Mouse (Mus musculus) embryonic facial prominence, embryonic 11.5 days (tissue): Measurements from ENCODE around the gene Olfr1388. TPM values are rescaled to one million over a fixed set of nuclear protein-coding genes. Genes with fewer than 3 reads are reported as not detected.
A peak's percentile ranks its signal among the peaks of the same experiment; 100 is the strongest.
"Not testable (repeated sequence)": the region's sequence is repeated elsewhere in the genome, so short reads cannot be mapped to it uniquely, and the experiment has no call there.

Source experiments
- ATAC-seq: fragments of 200-750 bp; cut with Nextera tagmentation; replicated peaks from 2 replicates; pipeline ENCODE4 v1.8.0; 2017; ENCODE audit warnings: low read depth; ENCODE audit not compliant: insufficient number of reproducible peaks, low FRiP score, low TSS enrichment
- DNase-seq: peaks from one replicate; pipeline ENCODE4 v3.0.0-alpha.2; 2015; ENCODE audit warnings: low spot score
- H3K27ac ChIP-seq: fragments of 300-500 bp; sonication (generic); replicated peaks from 2 replicates; pipeline ENCODE4 v1.5.1; 2014; ENCODE audit warnings: mild to moderate bottlenecking, low read depth, low read length, control low read depth
- H3K27me3 ChIP-seq: fragments of 300-500 bp; sonication (generic); 2 replicates; pipeline ENCODE4 v1.6.1; 2014; ENCODE audit warnings: mild to moderate bottlenecking, low read length, moderate library complexity, mixed read lengths; ENCODE audit not compliant: control insufficient read depth, insufficient read depth
- H3K36me3 ChIP-seq: fragments of 300-500 bp; sonication (generic); replicated peaks from 2 replicates; pipeline ENCODE4 v1.6.1; 2014; ENCODE audit warnings: low read depth, mild to moderate bottlenecking, low read length, moderate library complexity, mixed read lengths; ENCODE audit not compliant: control insufficient read depth, insufficient read depth
- H3K4me1 ChIP-seq: fragments of 300-500 bp; sonication (generic); 2 replicates; pipeline ENCODE4 v1.6.1; 2014; ENCODE audit warnings: low read length, mixed read lengths; ENCODE audit not compliant: control insufficient read depth, insufficient read depth
- H3K4me2 ChIP-seq: fragments of 300-500 bp; sonication (generic); 2 replicates; pipeline ENCODE4 v1.6.1; 2014; ENCODE audit warnings: low read depth, mild to moderate bottlenecking, control low read depth, low read length, moderate library complexity
- H3K4me3 ChIP-seq: fragments of 300-500 bp; sonication (generic); 2 replicates; pipeline ENCODE4 v1.5.1; 2014; ENCODE audit warnings: low read depth, low read length, control low read depth
- H3K9ac ChIP-seq: fragments of 300-500 bp; sonication (generic); replicated peaks from 2 replicates; pipeline ENCODE4 v1.6.1; 2014; ENCODE audit warnings: mild to moderate bottlenecking, control low read depth, low read length
- H3K9me3 ChIP-seq: fragments of 300-500 bp; sonication (generic); replicated peaks from 2 replicates; pipeline ENCODE4 v1.6.1; 2016; ENCODE audit warnings: mild to moderate bottlenecking, low read length, inconsistent platforms, mixed read lengths; ENCODE audit not compliant: control insufficient read depth
- WGBS: fragments of 180-500 bp; shearing (Covaris S2); extraction: QIAGEN DNeasy Blood & Tissue Kit; methylation state at CpG from one replicate; pipeline ENCODE4 v1.1.7; 2014; 5-methylcytosine and 5-hydroxymethylcytosine counted together
- polyA plus RNA-seq: library from polyadenylated mRNA; unstranded; fragments of >200 nt; fragmentation: Nextera tagmentation; extraction: Ambion mirVana; gene quantifications from 2 replicates; pipeline ENCODE4 v1.2.1, GENCODE M21; 2014

Gene Olfr1388
- 0.22 and 0.38 TPM in 2 replicates for polyA plus RNA-seq

GRCm38 (mm10) chr11:49436411-49436810, at the start of gene Olfr1388:
TSS of gene Olfr1388 (plus strand) at chr11:49436624.
- Histone ChIP-seq H3K4me1 (no peaks in the 10 kb centered on the region), H3K27me3 (no peaks in the 10 kb centered on the region), H3K9me3 (no peaks in the 10 kb centered on the region), H3K4me3 (no peak within 1 kb of the TSS), H3K9ac (no peak within 1 kb of the TSS), H3K4me2 (no peak within 1 kb of the TSS), H3K36me3 (no peaks in the 10 kb centered on the region), H3K27ac (no peak within 1 kb of the TSS)
- WGBS = 79% methylated on average over 3 of the region's 3 CpGs
- ATAC-seq (no peak), DNase-seq (no peak)

- WGBS = 78% methylated on average over 1 of the region's 1 CpGs
- not testable (repeated sequence) for H3K27ac ChIP-seq, H3K4me2 ChIP-seq, H3K36me3 ChIP-seq, DNase-seq, H3K4me1 ChIP-seq, H3K27me3 ChIP-seq, H3K9ac ChIP-seq, H3K4me3 ChIP-seq, ATAC-seq, H3K9me3 ChIP-seq
Measured at GRCm38 (mm10) chr11:49392707-49393106, 43.7 kb upstream of the Olfr1388 start.

- Histone ChIP-seq H3K9ac (no peak overlapping the region), H3K36me3 (no peaks in the 10 kb centered on the region), H3K9me3 (no peaks in the 10 kb centered on the region), H3K4me3 (no peak overlapping the region), H3K4me1 (no peaks in the 10 kb centered on the region), H3K27me3 (no peaks in the 10 kb centered on the region), H3K4me2 (no peak overlapping the region), H3K27ac (no peak overlapping the region)
- no peak for DNase-seq
- 79% methylated on average over 3 of the region's 3 CpGs for WGBS
- no peak for ATAC-seq
Measured at GRCm38 (mm10) chr11:49406784-49407183, 29.6 kb upstream of the Olfr1388 start.

GRCm38 (mm10) chr11:49410540-49410939, 25.9 kb upstream of the Olfr1388 start:
- 26% methylated on average over 1 of the region's 1 CpGs for WGBS
- Histone ChIP-seq H3K9ac (no peak overlapping the region), H3K4me3 (no peak overlapping the region), H3K9me3 (no peaks in the 10 kb centered on the region), H3K4me1 (no peaks in the 10 kb centered on the region), H3K36me3 (no peaks in the 10 kb centered on the region), H3K4me2 (no peak overlapping the region), H3K27ac (no peak overlapping the region), H3K27me3 (no peaks in the 10 kb centered on the region)
- peak; percentile 57 for DNase-seq
- ATAC-seq = no peak

GRCm38 (mm10) chr11:49422767-49423166, 13.7 kb upstream of the Olfr1388 start, which contains the start of gene Olfr1389:
TSS of gene Olfr1389 (plus strand) at chr11:49423067.
- Histone ChIP-seq H3K4me3 (no peak within 1 kb of the TSS), H3K4me1 (no peaks in the 10 kb centered on the region), H3K4me2 (no peak within 1 kb of the TSS), H3K9ac (no peak within 1 kb of the TSS), H3K27me3 (no peaks in the 10 kb centered on the region), H3K27ac (no peak within 1 kb of the TSS), H3K36me3 (no peaks in the 10 kb centered on the region), H3K9me3 (no peaks in the 10 kb centered on the region)
- DNase-seq = no peak
- 95% methylated on average over 2 of the region's 2 CpGs for WGBS
- no peak for ATAC-seq

- H3K9me3 ChIP-seq = no peaks in the 10 kb centered on the region
- H3K27me3 ChIP-seq = no peaks in the 10 kb centered on the region
- WGBS = 88% methylated on average over 1 of the region's 1 CpGs
- no peak overlapping the region for H3K27ac ChIP-seq
- ATAC-seq (no peak), DNase-seq (no peak)
- H3K4me2 ChIP-seq = no peak overlapping the region
- no peaks in the 10 kb centered on the region for H3K4me1 ChIP-seq
- no peak overlapping the region for H3K4me3 ChIP-seq
- no peaks in the 10 kb centered on the region for H3K36me3 ChIP-seq
- H3K9ac ChIP-seq = no peak overlapping the region
Measured at GRCm38 (mm10) chr11:49425257-49425927, 11.0 kb upstream of the Olfr1388 start.

GRCm38 (mm10) chr11:49429641-49430040, 6.8 kb upstream of the Olfr1388 start:
- WGBS = 92% methylated on average over 2 of the region's 2 CpGs
- DNase-seq (no peak), ATAC-seq (no peak)
- Histone ChIP-seq H3K9ac (no peak overlapping the region), H3K9me3 (no peaks in the 10 kb centered on the region), H3K4me3 (no peak overlapping the region), H3K27ac (no peak overlapping the region), H3K4me1 (no peaks in the 10 kb centered on the region), H3K36me3 (no peaks in the 10 kb centered on the region), H3K4me2 (no peak overlapping the region), H3K27me3 (no peaks in the 10 kb centered on the region)

- 81% methylated on average over 1 of the region's 1 CpGs for WGBS
- DNase-seq (no peak), ATAC-seq (no peak)
- H3K9ac ChIP-seq = no peak within 1 kb of the TSS
- H3K4me3 ChIP-seq = no peak within 1 kb of the TSS
- H3K36me3 ChIP-seq = no peaks in the 10 kb centered on the region
- H3K4me1 ChIP-seq = no peaks in the 10 kb centered on the region
- H3K4me2 ChIP-seq = no peak within 1 kb of the TSS
- H3K27ac ChIP-seq = no peak within 1 kb of the TSS
- no peaks in the 10 kb centered on the region for H3K27me3 ChIP-seq
- no peaks in the 10 kb centered on the region for H3K9me3 ChIP-seq
Measured at GRCm38 (mm10) chr11:49455043-49455442, 18.6 kb downstream of the Olfr1388 start, which contains the start of gene Olfr1387. TSS of gene Olfr1387 (plus strand) at chr11:49455343.
